8 mouse cellular contexts compared by ENCODE assay signal in genomic region chr8:126591821-126592268, GRCm38 (mm10). TPM values are rescaled to one million over a fixed set of nuclear protein-coding genes. Genes with fewer than 3 reads are reported as not detected.
DNase-seq lines count a peak whose midpoint lies in the region; ATAC-seq and TF ChIP-seq lines count a peak whose summit lies in the region.

No protein-coding gene starts in this region.

- TF ChIP-seq CTCF in small intestine, adult 2 months (IDR thresholded peaks at IDR 0.05; ENCODE audit: extremely low read depth, insufficient read length, insufficient replicate concordance, low read depth, low read length) = no peak

- H3K36me3 ChIP-seq in embryonic facial prominence, embryonic 11.5 days (replicated peaks; ENCODE audit: control insufficient read depth, insufficient read depth, low read depth, low read length) = no peaks in the 10 kb centered on the region
- peaks cover 41% of the 10 kb centered on the region for H3K36me3 ChIP-seq in heart, embryonic 13.5 days
- H3K36me3 ChIP-seq in kidney, embryonic 16.5 days (ENCODE audit: insufficient read depth, low read length) = peaks cover 21% of the 10 kb centered on the region
- H3K36me3 ChIP-seq in lung, embryonic 15.5 days = peaks cover 9% of the 10 kb centered on the region
- H3K36me3 ChIP-seq in small intestine, adult 2 months (ENCODE audit: control insufficient read depth, insufficient read depth, low read length) = peaks cover 38% of the 10 kb centered on the region

- H3K9ac ChIP-seq in embryonic facial prominence, embryonic 11.5 days (replicated peaks; ENCODE audit: low read length) = peak overlapping the region; percentile 100
- H3K9ac ChIP-seq in heart, embryonic 13.5 days = peak overlapping the region; percentile 100
- H3K9ac ChIP-seq in kidney, embryonic 16.5 days (replicated peaks; ENCODE audit: low read length) = peak overlapping the region; percentile 100
- peak overlapping the region; percentile 89 for H3K9ac ChIP-seq in lung, embryonic 15.5 days

- no peaks in the 10 kb centered on the region for H3K27me3 ChIP-seq in embryonic facial prominence, embryonic 11.5 days (ENCODE audit: control insufficient read depth, insufficient read depth, low read length)
- no peaks in the 10 kb centered on the region for H3K27me3 ChIP-seq in heart, embryonic 13.5 days (replicated peaks)
- no peaks in the 10 kb centered on the region for H3K27me3 ChIP-seq in kidney, embryonic 16.5 days (ENCODE audit: insufficient read depth, low read length)
- H3K27me3 ChIP-seq in lung, embryonic 15.5 days = no peaks in the 10 kb centered on the region
- no peaks in the 10 kb centered on the region for H3K27me3 ChIP-seq in small intestine, adult 2 months (ENCODE audit: control insufficient read depth, insufficient read depth, low read length)

- H3K4me2 ChIP-seq in embryonic facial prominence, embryonic 11.5 days (ENCODE audit: low read depth, low read length) = peak overlapping the region; percentile 91
- peak overlapping the region; percentile 99 for H3K4me2 ChIP-seq in heart, embryonic 13.5 days
- H3K4me2 ChIP-seq in kidney, embryonic 16.5 days (replicated peaks; ENCODE audit: low read depth, low read length) = peak overlapping the region; percentile 96
- peak overlapping the region; percentile 81 for H3K4me2 ChIP-seq in lung, embryonic 15.5 days

- TF ChIP-seq POLR2A in small intestine, adult 2 months (IDR thresholded peaks at IDR 0.05; ENCODE audit: low read depth, low read length) = no peak

- WGBS in embryonic facial prominence, embryonic 11.5 days = 2% methylated on average over 9 of the region's 9 CpGs
- WGBS in heart, embryonic 13.5 days = 0% methylated on average over 9 of the region's 9 CpGs
- 0% methylated on average over 9 of the region's 9 CpGs for WGBS in kidney, embryonic 16.5 days
- WGBS in lung, embryonic 15.5 days = under 1% methylated on average over 9 of the region's 9 CpGs
- WGBS in small intestine, adult 2 months = under 1% methylated on average over 9 of the region's 9 CpGs

- peak; percentile 46 for DNase-seq in cerebellum, adult 11 months
- peak; percentile 59 for DNase-seq in embryonic facial prominence, embryonic 11.5 days (ENCODE audit: low spot score)

- peak overlapping the region; percentile 100 for H3K4me3 ChIP-seq in embryonic facial prominence, embryonic 11.5 days (ENCODE audit: low read depth, low read length)
- H3K4me3 ChIP-seq in heart, embryonic 13.5 days = peak overlapping the region; percentile 79
- H3K4me3 ChIP-seq in kidney, embryonic 16.5 days (ENCODE audit: low read length) = peak overlapping the region; percentile 92
- H3K4me3 ChIP-seq in lung, embryonic 15.5 days = peak overlapping the region; percentile 87
- H3K4me3 ChIP-seq in small intestine, adult 2 months (ENCODE audit: low read depth, low read length) = peak overlapping the region; percentile 77

- no peaks in the 10 kb centered on the region for H3K9me3 ChIP-seq in embryonic facial prominence, embryonic 11.5 days (replicated peaks; ENCODE audit: control insufficient read depth, low read length)
- no peaks in the 10 kb centered on the region for H3K9me3 ChIP-seq in heart, embryonic 13.5 days
- H3K9me3 ChIP-seq in kidney, embryonic 16.5 days (ENCODE audit: low read length) = no peaks in the 10 kb centered on the region
- H3K9me3 ChIP-seq in lung, embryonic 15.5 days = no peaks in the 10 kb centered on the region

- H3K27ac ChIP-seq in embryonic facial prominence, embryonic 11.5 days (replicated peaks; ENCODE audit: low read depth, low read length) = peak overlapping the region; percentile 98
- peak overlapping the region; percentile 100 for H3K27ac ChIP-seq in heart, embryonic 13.5 days (replicated peaks)
- peak overlapping the region; percentile 100 for H3K27ac ChIP-seq in kidney, embryonic 16.5 days (ENCODE audit: low read length)
- H3K27ac ChIP-seq in lung, embryonic 15.5 days = peak overlapping the region; percentile 100
- peak overlapping the region; percentile 86 for H3K27ac ChIP-seq in small intestine, adult 2 months (ENCODE audit: insufficient read depth, low read depth, low read length)

- ATAC-seq in cerebellum, adult (ENCODE audit: insufficient number of reproducible peaks, low FRiP score, low TSS enrichment) = no peak
- peak; percentile 7 for ATAC-seq in activated CD4-positive, CD25-positive, alpha-beta regulatory T cell, adult 4 months
- no peak for ATAC-seq in embryonic facial prominence, embryonic 11.5 days (replicated peaks; ENCODE audit: insufficient number of reproducible peaks, low FRiP score, low TSS enrichment, low read depth)
- ATAC-seq in heart, embryonic 13.5 days (ENCODE audit: extremely low read depth, insufficient number of reproducible peaks, low FRiP score, low TSS enrichment) = no peak
- no peak for ATAC-seq in kidney, embryonic 16.5 days (ENCODE audit: low FRiP score, low TSS enrichment)
- ATAC-seq in lung, embryonic 15.5 days (ENCODE audit: borderline replicate concordance, extremely low read depth, low FRiP score, low TSS enrichment) = no peak

- peaks cover 16% of the 10 kb centered on the region for H3K4me1 ChIP-seq in embryonic facial prominence, embryonic 11.5 days (ENCODE audit: control insufficient read depth, insufficient read depth, low read length)
- peaks cover 42% of the 10 kb centered on the region for H3K4me1 ChIP-seq in heart, embryonic 13.5 days
- peaks cover 42% of the 10 kb centered on the region for H3K4me1 ChIP-seq in kidney, embryonic 16.5 days (ENCODE audit: insufficient read depth, low read length)
- peaks cover 38% of the 10 kb centered on the region for H3K4me1 ChIP-seq in lung, embryonic 15.5 days
- peaks cover 15% of the 10 kb centered on the region for H3K4me1 ChIP-seq in small intestine, adult 2 months (ENCODE audit: control insufficient read depth, insufficient read depth, insufficient read length, low read length)

RNA-seq across cellular contexts. Expression of gene Irf2bp2, which starts 1.9 kb away (rescaled TPM):
- 10 to 100 TPM; 17.8 to 22.2 TPM for polyA plus RNA-seq in activated CD4-positive, CD25-positive, alpha-beta regulatory T cell, adult 4 months (2017; shearing (Covaris generic))
- polyA plus RNA-seq in embryonic facial prominence, embryonic 11.5 days (2014; fragmentation: Nextera tagmentation; extraction: Ambion mirVana) = 6.5 and 6.9 TPM in 2 replicates
- polyA plus RNA-seq in heart, embryonic 13.5 days (2015; fragmentation: Nextera tagmentation; extraction: Ambion mirVana) = 6.5 and 7.5 TPM in 2 replicates
- polyA plus RNA-seq in kidney, embryonic 16.5 days (2015; fragmentation: Nextera tagmentation; extraction: Ambion mirVana) = 11.5 and 12.1 TPM in 2 replicates
- polyA plus RNA-seq in lung, embryonic 15.5 days (2015; fragmentation: Nextera tagmentation; extraction: Ambion mirVana) = 12.6 TPM in 2 replicates
- 50.5 and 91.6 TPM in 2 replicates for polyA plus RNA-seq in small intestine, adult 2 months (2012; rRNA removed)
